Mouse (Mus musculus) mouse trophoblast stem cell (cell line): ENCODE measurements around the gene Egf.
"Not testable (repeated sequence)": the region's sequence is repeated elsewhere in the genome, so short reads cannot be mapped to it uniquely, and the experiment has no call there.

Source experiments
- in situ Hi-C, 2 experiments: fragments of 300-500 bp; cut with MseI, MboI; formaldehyde crosslinking; loops; 2 replicates in 1 of 2; 3 replicates in 1 of 2; pipeline ENCODE4 v1.15.1; 2025

Gene Egf

DNA sequence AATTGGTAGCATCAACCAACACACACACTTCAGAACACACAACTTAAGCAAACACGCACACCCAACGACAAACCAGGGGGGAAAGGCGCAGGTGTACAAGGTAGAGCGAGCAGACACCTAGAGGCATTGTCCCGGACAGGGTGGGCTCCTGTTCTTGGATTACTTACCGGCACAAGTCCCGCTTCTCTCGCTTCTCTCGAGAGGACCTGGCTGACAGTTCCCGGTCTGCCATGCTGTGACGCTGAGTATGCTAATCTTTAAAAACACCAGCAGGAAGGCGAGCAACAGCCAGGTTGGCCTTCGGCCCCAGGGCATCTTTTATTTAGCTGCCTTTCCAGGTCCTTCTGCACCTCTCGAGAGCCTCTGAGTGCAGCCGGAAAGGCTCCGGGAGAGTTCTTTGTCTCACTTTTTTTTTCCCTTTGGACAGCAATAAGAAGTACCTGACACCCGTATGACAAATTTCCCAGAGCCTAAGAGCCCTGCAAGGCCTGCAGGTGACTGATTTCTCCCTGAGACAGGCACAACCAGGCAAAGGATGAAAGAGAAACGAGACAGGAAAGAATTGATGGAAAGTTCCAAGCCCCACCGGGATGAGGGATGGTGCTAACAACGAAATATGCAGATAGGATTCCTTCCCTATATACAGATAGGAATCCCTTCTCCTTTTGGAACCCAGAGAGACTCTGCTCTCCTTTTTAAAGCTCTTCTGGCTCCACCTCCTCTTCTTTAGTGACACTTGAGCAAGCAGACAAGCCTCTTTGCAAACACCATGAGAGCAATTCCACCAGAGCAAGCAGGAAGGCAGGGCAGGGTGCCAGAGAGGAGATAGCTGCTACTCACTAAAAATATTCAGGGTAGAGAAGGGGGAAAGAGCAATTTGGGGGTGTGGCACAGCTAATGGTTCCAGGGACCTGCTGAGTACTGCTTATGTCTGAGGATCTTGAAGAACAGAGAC is at the start of gene Egf:
Gene Egf (minus strand): TSS at position 667 of the 955 bp plus-strand sequence.
- in situ Hi-C loops, result no loop called here

- in situ Hi-C loops, result no loop called here
These were observed 48.6 kb upstream of the Egf start, which contains the start of gene Lrit3 for GRCm38 (mm10) chr3:129803765-129804164. Gene Lrit3 (minus strand): TSS chr3:129804030.

- in situ Hi-C loops, result no loop called here
These were observed 43.9 kb upstream of the Egf start for GRCm38 (mm10) chr3:129799011-129799410.

DNA sequence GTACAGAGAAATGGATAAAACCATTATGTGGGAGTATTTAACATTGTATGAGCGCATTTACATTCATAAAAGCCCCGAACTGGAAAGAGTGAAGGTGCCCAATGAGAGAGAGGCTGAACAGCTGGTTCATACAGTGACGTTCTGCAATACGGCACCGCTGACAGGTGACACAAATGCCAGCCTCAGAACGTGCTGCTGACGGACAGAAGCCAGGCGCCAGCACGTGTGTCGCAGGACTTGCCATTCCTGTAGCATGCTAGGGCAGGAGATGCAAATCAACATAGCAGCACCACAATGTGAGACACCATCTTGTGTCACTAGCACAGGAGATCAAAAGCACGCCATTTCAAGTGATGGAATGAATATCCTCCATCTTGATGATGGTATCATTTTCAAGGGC is 43.4 kb upstream of the Egf start:
- in situ Hi-C loops, result no loop called here

GRCm38 (mm10) chr3:129797341-129797740 is 42.2 kb upstream of the Egf start:
- in situ Hi-C loops, result no loop called here

- in situ Hi-C loops, result no loop called here
These were observed 38.7 kb upstream of the Egf start for GRCm38 (mm10) chr3:129793801-129794200.

GRCm38 (mm10) chr3:129782746-129783145 is 27.6 kb upstream of the Egf start:
- in situ Hi-C loops, result no loop called here

DNA sequence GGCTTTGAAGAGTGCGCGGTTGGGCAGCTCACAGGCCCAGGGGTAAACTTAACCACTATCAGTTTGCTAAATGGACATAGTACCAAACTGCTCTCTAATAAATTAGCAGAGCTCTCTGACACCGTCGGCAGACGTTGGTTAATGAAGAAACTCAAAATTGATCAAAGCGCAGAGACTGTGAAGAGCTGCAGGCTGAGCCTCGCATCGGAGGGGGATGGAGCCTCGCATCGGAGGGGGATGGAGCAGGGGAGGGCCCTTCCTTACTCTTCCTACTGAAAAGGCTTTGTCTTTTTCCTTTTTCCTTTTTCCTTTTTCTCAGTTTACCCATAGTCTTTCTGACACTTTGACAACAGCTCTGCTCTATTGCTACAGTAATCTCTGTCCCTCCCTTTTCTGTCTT is 26.3 kb upstream of the Egf start:
- in situ Hi-C loops, result no loop called here

- in situ Hi-C loops, result no loop called here
These were observed 16.1 kb upstream of the Egf start for GRCm38 (mm10) chr3:129771210-129771609.

- in situ Hi-C loops, result no loop called here
These were observed 12.1 kb upstream of the Egf start for GRCm38 (mm10) chr3:129766971-129767794.

DNA sequence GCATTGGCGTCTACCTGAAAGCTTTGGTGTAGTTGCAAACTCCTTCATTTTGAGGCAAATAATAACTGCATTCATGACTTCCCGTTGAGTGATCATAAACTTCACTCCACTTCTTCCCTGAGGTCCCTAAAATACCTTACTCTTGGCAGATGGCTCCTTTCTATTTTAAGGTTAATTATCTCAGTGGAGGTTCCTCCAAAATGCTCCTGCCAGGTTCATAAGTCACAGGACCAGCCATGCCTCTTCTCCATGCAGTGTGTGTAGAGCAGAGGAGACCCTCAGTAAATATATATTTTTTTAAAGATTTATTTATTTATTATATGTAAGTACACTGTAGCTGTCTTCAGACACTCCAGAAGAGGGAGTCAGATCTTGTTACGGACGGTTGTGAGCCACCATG is 11.0 kb upstream of the Egf start:
- in situ Hi-C loops, result no loop called here

- in situ Hi-C loops, result not testable (repeated sequence)
These were observed 2.5 kb upstream of the Egf start for GRCm38 (mm10) chr3:129757599-129757998.

DNA sequence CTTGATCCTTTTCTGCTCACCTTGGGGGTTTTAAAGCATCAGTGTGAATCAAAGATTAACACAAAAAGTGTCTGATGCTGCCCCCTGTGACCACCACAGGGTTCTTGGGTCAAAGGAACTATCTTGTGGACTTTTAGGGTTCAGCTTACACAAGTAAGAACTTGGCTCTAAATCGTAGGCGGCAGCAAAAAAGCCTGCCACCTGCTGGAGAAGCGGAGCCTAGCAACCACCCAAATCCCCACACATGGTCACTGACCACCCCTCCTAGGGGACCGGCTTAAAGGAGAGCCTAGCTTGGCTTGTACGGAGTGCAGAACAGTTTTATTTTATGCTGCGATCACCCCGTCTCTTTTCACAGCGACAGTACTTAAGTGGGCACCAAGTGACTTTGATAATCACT is 10.3 kb downstream of the Egf start:
- in situ Hi-C loops, result no loop called here

DNA sequence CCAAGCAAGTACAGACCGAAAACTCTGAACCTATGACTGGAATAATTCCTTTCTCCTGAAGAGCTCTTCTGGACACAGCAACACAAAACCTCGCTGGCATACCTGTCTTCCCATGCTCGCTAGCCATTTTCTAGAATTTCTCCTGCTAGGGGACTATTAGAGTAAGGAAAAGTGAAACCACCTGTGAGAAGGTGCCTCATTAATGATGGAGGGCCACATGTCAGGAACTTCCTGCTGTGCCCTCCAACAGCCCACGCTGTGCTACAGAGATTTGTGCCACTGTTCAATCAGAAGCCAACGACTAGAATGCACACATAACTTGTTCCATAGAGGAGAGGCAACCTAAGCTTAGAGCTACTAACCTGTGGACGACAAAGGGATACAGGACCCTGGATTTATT is 12.3 kb downstream of the Egf start:
- in situ Hi-C loops, result no loop called here

DNA sequence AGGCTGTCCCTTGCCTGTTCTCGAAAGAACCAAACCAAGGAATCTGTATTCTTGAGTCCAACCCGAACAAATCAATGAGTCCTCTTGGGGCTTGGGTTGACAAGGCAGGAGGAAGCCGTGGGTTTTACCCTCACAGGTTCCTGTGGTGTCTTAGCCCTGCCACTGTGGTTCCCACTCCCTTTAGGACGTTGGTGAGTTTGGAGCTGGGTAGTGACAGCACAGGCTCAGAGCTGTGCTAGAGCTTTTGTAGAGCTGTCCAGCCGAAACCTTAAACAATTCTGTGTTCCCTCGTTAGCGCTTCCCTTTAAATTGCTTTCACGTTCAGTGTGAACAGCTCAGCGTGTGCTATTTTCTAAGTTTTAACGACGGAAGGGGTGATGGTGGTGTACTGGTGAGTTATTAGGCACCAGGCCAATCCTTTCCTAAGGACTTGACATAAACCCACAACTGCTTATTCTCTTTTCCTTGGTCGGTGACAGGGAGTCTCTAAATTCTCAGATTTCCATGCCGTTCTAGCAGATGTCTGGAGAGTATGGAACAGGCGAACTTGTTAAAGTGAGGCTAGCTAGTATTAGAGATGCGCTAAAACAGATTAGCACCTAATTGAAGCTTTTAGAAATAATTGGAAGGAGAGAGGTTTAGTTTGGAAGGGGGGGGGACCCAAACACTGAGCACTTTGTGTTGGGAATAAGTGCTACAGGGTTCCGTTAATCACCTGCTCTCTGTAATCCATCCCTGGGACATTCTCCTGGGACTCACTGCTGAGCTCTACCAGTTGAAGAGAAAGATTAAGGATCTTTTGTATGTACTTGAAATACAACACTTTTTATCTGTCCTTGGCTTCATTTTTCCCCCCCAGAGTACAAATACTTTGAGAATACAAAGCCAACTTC is 16.6 kb downstream of the Egf start:
- in situ Hi-C loops, result no loop called here

DNA sequence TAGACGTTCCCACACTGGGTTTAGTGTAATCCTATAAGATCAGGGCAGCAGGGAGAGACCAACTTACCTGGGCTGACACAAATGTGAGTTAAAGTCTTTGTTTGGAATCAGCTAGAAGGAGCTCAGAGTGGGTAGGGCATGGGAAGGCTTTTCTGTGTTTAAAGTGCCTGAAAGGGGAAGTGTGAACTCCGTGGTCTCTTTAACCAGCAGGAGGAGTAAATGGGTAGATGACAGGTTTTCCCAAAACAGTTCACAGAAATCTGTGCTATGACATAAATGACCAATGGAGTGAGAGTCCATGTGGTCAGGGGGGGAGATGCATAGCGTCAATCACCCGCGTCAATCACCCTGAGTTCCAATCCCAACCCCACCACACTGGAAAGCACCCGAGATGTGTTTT is 23.5 kb downstream of the Egf start:
- in situ Hi-C loops, result no loop called here

DNA sequence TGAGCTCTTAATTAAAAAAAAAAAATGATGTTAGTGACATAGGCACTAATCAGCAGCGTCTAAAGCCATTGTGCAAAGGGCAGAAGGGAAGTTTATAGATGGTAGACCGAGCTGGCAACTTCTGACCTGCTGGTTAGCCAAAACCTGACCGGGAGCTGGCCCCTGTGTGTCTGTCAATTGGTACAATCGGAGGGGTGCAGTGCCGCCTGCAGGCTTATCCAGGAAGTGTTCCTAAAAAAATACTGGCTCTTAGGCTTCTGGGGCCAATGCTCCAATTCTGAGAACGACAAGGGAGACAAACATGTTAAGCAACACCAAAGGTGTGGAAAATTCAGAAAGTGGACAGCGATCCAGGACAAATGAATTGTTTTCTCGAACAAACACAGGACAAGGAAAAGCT is 24.7 kb downstream of the Egf start:
- in situ Hi-C loops, result no loop called here

- in situ Hi-C loops, result no loop called here
These were observed 25.2 kb downstream of the Egf start for GRCm38 (mm10) chr3:129729916-129730315.

GRCm38 (mm10) chr3:129725592-129725991 is 29.5 kb downstream of the Egf start:
- in situ Hi-C loops, result no loop called here

DNA sequence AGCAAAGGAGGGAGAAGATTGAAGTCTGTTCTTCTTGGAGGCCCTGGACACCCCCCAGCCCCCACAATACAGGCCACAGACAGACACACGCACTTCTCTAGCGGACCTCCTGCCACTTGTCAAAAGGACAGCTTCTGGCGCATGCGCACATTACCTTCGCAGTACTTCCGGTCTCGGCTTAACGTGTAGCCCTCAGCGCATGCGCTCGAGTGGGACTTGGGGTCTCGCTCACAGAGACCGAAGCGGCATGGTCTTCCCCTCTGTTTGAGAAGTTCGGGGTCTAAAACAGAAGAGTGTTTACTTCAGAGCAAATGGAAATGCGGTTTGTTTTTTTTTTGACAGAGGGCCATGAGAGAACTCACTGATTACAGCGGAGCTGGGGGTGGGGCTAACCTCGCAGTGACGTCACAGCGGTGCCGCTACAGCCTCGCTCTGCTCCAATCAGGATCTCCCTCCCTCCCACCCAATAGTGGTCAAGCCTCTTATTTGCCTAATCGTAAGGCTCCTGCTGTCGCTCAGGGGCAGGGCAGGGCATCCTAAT is 30.1 kb downstream of the Egf start:
- in situ Hi-C loops, result no loop called here

- in situ Hi-C loops, result no loop called here
These were observed 30.6 kb downstream of the Egf start for GRCm38 (mm10) chr3:129724505-129724904.
